Mouse (Mus musculus): ENCODE data around the gene Dbndd1. TPM values are rescaled to one million over a fixed set of nuclear protein-coding genes. Genes with fewer than 3 reads are reported as not detected.

The Dbndd1 gene
- polyA plus RNA-seq, 1 experiment from 2014 or later: 61.1 TPM

Other genes with a start within 250 kb of the Dbndd1 start
- gene Fanca, start 196.9 kb downstream of the Dbndd1 start, polyA plus RNA-seq (2015; fragmentation: Nextera tagmentation; extraction: Ambion mirVana): 23.0 and 24.0 TPM in 2 replicates
- gene Spire2, start 182.8 kb downstream of the Dbndd1 start, polyA plus RNA-seq (2015; fragmentation: Nextera tagmentation; extraction: Ambion mirVana): 20.6 and 21.3 TPM in 2 replicates
- 190 and 207 TPM in 2 replicates for gene Tcf25, start 141.7 kb downstream of the Dbndd1 start, polyA plus RNA-seq (2015; fragmentation: Nextera tagmentation; extraction: Ambion mirVana)
- gene Mc1r, start 108.4 kb downstream of the Dbndd1 start, polyA plus RNA-seq (2015; fragmentation: Nextera tagmentation; extraction: Ambion mirVana): 0.15 and 0.27 TPM in 2 replicates
- gene Tubb3, start 104.0 kb downstream of the Dbndd1 start, polyA plus RNA-seq (2015; fragmentation: Nextera tagmentation; extraction: Ambion mirVana): 1,305 and 1,381 TPM in 2 replicates
- gene Def8, start 91.9 kb downstream of the Dbndd1 start, polyA plus RNA-seq (2015; fragmentation: Nextera tagmentation; extraction: Ambion mirVana): 38.9 and 41.2 TPM in 2 replicates
- 55.9 and 60.4 TPM in 2 replicates for gene Afg3l1, start 37.6 kb downstream of the Dbndd1 start, polyA plus RNA-seq (2015; fragmentation: Nextera tagmentation; extraction: Ambion mirVana)
- gene Gas8, start 3.4 kb upstream of the Dbndd1 start, polyA plus RNA-seq (2015; fragmentation: Nextera tagmentation; extraction: Ambion mirVana): 36.4 and 42.1 TPM in 2 replicates
- gene Rhou, start 138.5 kb upstream of the Dbndd1 start, polyA plus RNA-seq (2015; fragmentation: Nextera tagmentation; extraction: Ambion mirVana): 8.3 and 8.9 TPM in 2 replicates

Data from forebrain, embryonic 13.5 days (tissue).